Mouse (Mus musculus): ENCODE measurements around the gene Prkg1. TPM values are rescaled to one million over a fixed set of nuclear protein-coding genes. Genes with fewer than 3 reads are reported as not detected.

The Prkg1 gene
- polyA plus RNA-seq, 1 experiment from 2014 or later = 2.2 TPM

- Histone ChIP-seq H3K9ac (ENCODE audit: low read depth, low read length) (no peak overlapping the region), H3K27me3 (replicated peaks; ENCODE audit: control insufficient read depth, insufficient read depth, low read length) (no peaks in the 10 kb centered on the region), H3K4me2 (peak overlapping the region; percentile 31), H3K27ac (ENCODE audit: low read depth, low read length) (peak overlapping the region; percentile 34; the same call in 1 of the 2 replicates), H3K36me3 (ENCODE audit: control insufficient read depth, insufficient read depth, low read length) (no peaks in the 10 kb centered on the region), H3K9me3 (ENCODE audit: control insufficient read depth, low read length) (no peaks in the 10 kb centered on the region), H3K4me1 (replicated peaks; ENCODE audit: control insufficient read depth, insufficient read depth, low read length) (peaks cover 10% of the 10 kb centered on the region), H3K4me3 (ENCODE audit: low read depth, low read length) (no peak overlapping the region)
- DNase-seq (ENCODE audit: low spot score) = no peak
- peak; percentile 67 for ATAC-seq (replicated peaks; ENCODE audit: low FRiP score)
- 12% methylated on average over 5 of the region's 5 CpGs for WGBS
These were observed 822.4 kb downstream of the Prkg1 start for GRCm38 (mm10) chr19:30942369-30942992.

GRCm38 (mm10) chr19:30938058-30938457, 826.8 kb downstream of the Prkg1 start:
- no peak overlapping the region for H3K4me2 ChIP-seq
- H3K27ac ChIP-seq (ENCODE audit: low read depth, low read length) = no peak overlapping the region
- ATAC-seq (replicated peaks; ENCODE audit: low FRiP score) (peak; percentile 80), DNase-seq (ENCODE audit: low spot score) (no peak)
- no peak overlapping the region for H3K4me3 ChIP-seq (ENCODE audit: low read depth, low read length)
- H3K4me1 ChIP-seq (replicated peaks; ENCODE audit: control insufficient read depth, insufficient read depth, low read length) = peaks cover 10% of the 10 kb centered on the region
- H3K36me3 ChIP-seq (ENCODE audit: control insufficient read depth, insufficient read depth, low read length) = no peaks in the 10 kb centered on the region
- H3K9ac ChIP-seq (ENCODE audit: low read depth, low read length) = no peak overlapping the region
- H3K27me3 ChIP-seq (replicated peaks; ENCODE audit: control insufficient read depth, insufficient read depth, low read length) = no peaks in the 10 kb centered on the region
- 78% methylated on average over 2 of the region's 2 CpGs for WGBS
- no peaks in the 10 kb centered on the region for H3K9me3 ChIP-seq (ENCODE audit: control insufficient read depth, low read length)

- WGBS = 84% methylated on average over 5 of the region's 5 CpGs
- H3K4me3 ChIP-seq (ENCODE audit: low read depth, low read length) = no peak overlapping the region
- no peaks in the 10 kb centered on the region for H3K36me3 ChIP-seq (ENCODE audit: control insufficient read depth, insufficient read depth, low read length)
- H3K9me3 ChIP-seq (ENCODE audit: control insufficient read depth, low read length) = no peaks in the 10 kb centered on the region
- no peaks in the 10 kb centered on the region for H3K4me1 ChIP-seq (replicated peaks; ENCODE audit: control insufficient read depth, insufficient read depth, low read length)
- H3K9ac ChIP-seq (ENCODE audit: low read depth, low read length) = no peak overlapping the region
- H3K4me2 ChIP-seq = no peak overlapping the region
- no peaks in the 10 kb centered on the region for H3K27me3 ChIP-seq (replicated peaks; ENCODE audit: control insufficient read depth, insufficient read depth, low read length)
- DNase-seq (ENCODE audit: low spot score) (no peak), ATAC-seq (replicated peaks; ENCODE audit: low FRiP score) (no peak)
- no peak overlapping the region for H3K27ac ChIP-seq (ENCODE audit: low read depth, low read length)
These were observed 833.2 kb downstream of the Prkg1 start for GRCm38 (mm10) chr19:30931469-30932192.

GRCm38 (mm10) chr19:30924032-30924431, 840.8 kb downstream of the Prkg1 start:
- Histone ChIP-seq H3K27ac (ENCODE audit: low read depth, low read length) (no peak overlapping the region), H3K4me3 (ENCODE audit: low read depth, low read length) (no peak overlapping the region), H3K4me1 (replicated peaks; ENCODE audit: control insufficient read depth, insufficient read depth, low read length) (no peaks in the 10 kb centered on the region), H3K9ac (ENCODE audit: low read depth, low read length) (no peak overlapping the region), H3K4me2 (no peak overlapping the region), H3K27me3 (replicated peaks; ENCODE audit: control insufficient read depth, insufficient read depth, low read length) (no peaks in the 10 kb centered on the region), H3K9me3 (ENCODE audit: control insufficient read depth, low read length) (no peaks in the 10 kb centered on the region), H3K36me3 (ENCODE audit: control insufficient read depth, insufficient read depth, low read length) (no peaks in the 10 kb centered on the region)
- ATAC-seq (replicated peaks; ENCODE audit: low FRiP score) = no peak
- 78% methylated on average over 1 of the region's 1 CpGs for WGBS
- no peak for DNase-seq (ENCODE audit: low spot score)

- Histone ChIP-seq H3K9ac (ENCODE audit: low read depth, low read length) (no peak overlapping the region), H3K27ac (ENCODE audit: low read depth, low read length) (no peak overlapping the region), H3K4me3 (ENCODE audit: low read depth, low read length) (no peak overlapping the region), H3K27me3 (replicated peaks; ENCODE audit: control insufficient read depth, insufficient read depth, low read length) (no peaks in the 10 kb centered on the region), H3K4me1 (replicated peaks; ENCODE audit: control insufficient read depth, insufficient read depth, low read length) (no peaks in the 10 kb centered on the region), H3K36me3 (ENCODE audit: control insufficient read depth, insufficient read depth, low read length) (no peaks in the 10 kb centered on the region), H3K9me3 (ENCODE audit: control insufficient read depth, low read length) (no peaks in the 10 kb centered on the region), H3K4me2 (no peak overlapping the region)
- DNase-seq (ENCODE audit: low spot score) (no peak), ATAC-seq (replicated peaks; ENCODE audit: low FRiP score) (no peak)
These were observed 862.5 kb downstream of the Prkg1 start for GRCm38 (mm10) chr19:30902290-30902689.

- Histone ChIP-seq H3K9ac (ENCODE audit: low read depth, low read length) (no peak overlapping the region), H3K9me3 (ENCODE audit: control insufficient read depth, low read length) (no peaks in the 10 kb centered on the region), H3K4me2 (no peak overlapping the region), H3K4me3 (ENCODE audit: low read depth, low read length) (no peak overlapping the region), H3K27ac (ENCODE audit: low read depth, low read length) (no peak overlapping the region), H3K36me3 (ENCODE audit: control insufficient read depth, insufficient read depth, low read length) (no peaks in the 10 kb centered on the region), H3K27me3 (replicated peaks; ENCODE audit: control insufficient read depth, insufficient read depth, low read length) (no peaks in the 10 kb centered on the region), H3K4me1 (replicated peaks; ENCODE audit: control insufficient read depth, insufficient read depth, low read length) (no peaks in the 10 kb centered on the region)
- DNase-seq (ENCODE audit: low spot score) (no peak), ATAC-seq (replicated peaks; ENCODE audit: low FRiP score) (no peak)
- 54% methylated on average over 3 of the region's 3 CpGs for WGBS
These were observed 863.8 kb downstream of the Prkg1 start for GRCm38 (mm10) chr19:30901025-30901424.

- Histone ChIP-seq H3K36me3 (ENCODE audit: control insufficient read depth, insufficient read depth, low read length) (no peaks in the 10 kb centered on the region), H3K4me1 (replicated peaks; ENCODE audit: control insufficient read depth, insufficient read depth, low read length) (no peaks in the 10 kb centered on the region), H3K4me2 (no peak overlapping the region), H3K9ac (ENCODE audit: low read depth, low read length) (no peak overlapping the region), H3K9me3 (ENCODE audit: control insufficient read depth, low read length) (no peaks in the 10 kb centered on the region), H3K27me3 (replicated peaks; ENCODE audit: control insufficient read depth, insufficient read depth, low read length) (no peaks in the 10 kb centered on the region), H3K4me3 (ENCODE audit: low read depth, low read length) (no peak overlapping the region), H3K27ac (ENCODE audit: low read depth, low read length) (no peak overlapping the region)
- ATAC-seq (replicated peaks; ENCODE audit: low FRiP score) (no peak), DNase-seq (ENCODE audit: low spot score) (no peak)
- WGBS = 79% methylated on average over 2 of the region's 2 CpGs
These were observed 874.5 kb downstream of the Prkg1 start for GRCm38 (mm10) chr19:30890377-30890776.

- no peak for DNase-seq (ENCODE audit: low spot score)
- WGBS = 79% methylated on average over 3 of the region's 3 CpGs
These were observed 875.0 kb downstream of the Prkg1 start for GRCm38 (mm10) chr19:30889851-30890250.

GRCm38 (mm10) chr19:30861441-30861840, 903.4 kb downstream of the Prkg1 start:
- no peak overlapping the region for H3K9ac ChIP-seq (ENCODE audit: low read depth, low read length)
- H3K27me3 ChIP-seq (replicated peaks; ENCODE audit: control insufficient read depth, insufficient read depth, low read length) = no peaks in the 10 kb centered on the region
- no peaks in the 10 kb centered on the region for H3K36me3 ChIP-seq (ENCODE audit: control insufficient read depth, insufficient read depth, low read length)
- no peak overlapping the region for H3K4me2 ChIP-seq
- no peak overlapping the region for H3K4me3 ChIP-seq (ENCODE audit: low read depth, low read length)
- ATAC-seq (replicated peaks; ENCODE audit: low FRiP score) (no peak), DNase-seq (ENCODE audit: low spot score) (no peak)
- no peak overlapping the region for H3K27ac ChIP-seq (ENCODE audit: low read depth, low read length)
- no peaks in the 10 kb centered on the region for H3K9me3 ChIP-seq (ENCODE audit: control insufficient read depth, low read length)
- no peaks in the 10 kb centered on the region for H3K4me1 ChIP-seq (replicated peaks; ENCODE audit: control insufficient read depth, insufficient read depth, low read length)
- 35% methylated on average over 4 of the region's 4 CpGs for WGBS

More at GRCm38 (mm10) chr19:30889851-30890250, 875.0 kb downstream of the Prkg1 start:
- Histone ChIP-seq H3K9me3 (ENCODE audit: control insufficient read depth, low read length) (no peaks in the 10 kb centered on the region), H3K27ac (ENCODE audit: low read depth, low read length) (no peak overlapping the region), H3K4me2 (no peak overlapping the region), H3K36me3 (ENCODE audit: control insufficient read depth, insufficient read depth, low read length) (no peaks in the 10 kb centered on the region), H3K9ac (ENCODE audit: low read depth, low read length) (no peak overlapping the region), H3K4me1 (replicated peaks; ENCODE audit: control insufficient read depth, insufficient read depth, low read length) (no peaks in the 10 kb centered on the region), H3K27me3 (replicated peaks; ENCODE audit: control insufficient read depth, insufficient read depth, low read length) (no peaks in the 10 kb centered on the region), H3K4me3 (ENCODE audit: low read depth, low read length) (no peak overlapping the region)
- ATAC-seq (replicated peaks; ENCODE audit: low FRiP score) = no peak

Data from liver, embryonic 11.5 days (tissue).